Mouse (Mus musculus) liver, embryonic 14.5 days (tissue): ENCODE results near the gene Smarcad1. TPM values are rescaled to one million over a fixed set of nuclear protein-coding genes. Genes with fewer than 3 reads are reported as not detected.

Experiments used
- ATAC-seq: fragments of 200-750 bp; cut with Nextera tagmentation; 2 replicates; pipeline ENCODE4 v1.8.0; 2017; ENCODE audit warnings: moderate number of reproducible peaks, mild to moderate bottlenecking, moderate library complexity; ENCODE audit not compliant: insufficient read depth
- DNase-seq, 3 experiments: peaks; one replicate each; pipeline ENCODE4 v3.0.0-alpha.2; 2012 to 2013; ENCODE audit warnings: low read depth in 3 of 3, low spot score in 3 of 3
- H3K27ac ChIP-seq: fragments of 300-500 bp; sonication (generic); 2 replicates; pipeline ENCODE4 v1.5.1; 2014; ENCODE audit warnings: moderate library complexity, mild to moderate bottlenecking, control low read depth, inconsistent platforms
- H3K27me3 ChIP-seq: fragments of 300-500 bp; sonication (generic); 2 replicates; pipeline ENCODE4 v1.6.1; 2014; ENCODE audit warnings: mild to moderate bottlenecking, low read length, moderate library complexity; ENCODE audit not compliant: control insufficient read depth, insufficient read depth
- H3K36me3 ChIP-seq: fragments of 300-500 bp; sonication (generic); replicated peaks from 2 replicates; pipeline ENCODE4 v1.6.1; 2014; ENCODE audit warnings: low read depth; ENCODE audit not compliant: control insufficient read depth, insufficient read depth
- H3K4me1 ChIP-seq, 2 experiments: fragments of 200-500 bp in 1 of 2; fragments of 300-500 bp in 1 of 2; sonication (generic) in 1 of 2; replicated peaks; 2 replicates each; pipeline ENCODE4 v1.6.1; 2012 to 2014; ENCODE audit warnings: antibody characterized with exemption in 1 of 2, inconsistent platforms in 1 of 2, low read length in 1 of 2; ENCODE audit not compliant: control insufficient read depth in 2 of 2, insufficient read depth in 2 of 2
- H3K4me2 ChIP-seq: fragments of 300-500 bp; sonication (generic); 2 replicates; pipeline ENCODE4 v1.6.1; 2014; ENCODE audit warnings: low read depth, mild to moderate bottlenecking, control low read depth, moderate library complexity
- H3K4me3 ChIP-seq, 2 experiments: fragments of 200-500 bp in 1 of 2; fragments of 300-500 bp in 1 of 2; sonication (generic) in 1 of 2; 2 replicates each; pipeline ENCODE4 v1.5.1; 2012 to 2014; ENCODE audit warnings: low read depth in 2 of 2, low read length in 2 of 2, mild to moderate bottlenecking in 2 of 2, control low read depth in 1 of 2, inconsistent platforms in 1 of 2, moderate library complexity in 1 of 2; ENCODE audit not compliant: insufficient read depth in 1 of 2
- H3K9ac ChIP-seq: fragments of 300-500 bp; sonication (generic); replicated peaks from 2 replicates; pipeline ENCODE4 v1.6.1; 2014; ENCODE audit warnings: mild to moderate bottlenecking, control low read depth, moderate library complexity
- H3K9me3 ChIP-seq: fragments of 300-500 bp; sonication (generic); 2 replicates; pipeline ENCODE4 v1.6.1; 2016; ENCODE audit warnings: low read length, mixed read lengths; ENCODE audit not compliant: control insufficient read depth
- CTCF ChIP-seq: IDR thresholded peaks from 2 replicates; pipeline ENCODE4 v1.5.1; 2016; ENCODE audit warnings: antibody characterized with exemption, low read depth, control low read depth
- EP300 ChIP-seq: IDR thresholded peaks from 2 replicates; pipeline ENCODE4 v1.6.1; 2016; ENCODE audit warnings: antibody characterized with exemption, low read depth
- WGBS: fragments of 180-500 bp; shearing (Covaris S2); extraction: QIAGEN DNeasy Blood & Tissue Kit; methylation state at CpG from one replicate; pipeline ENCODE4 v1.1.7; 2014; ENCODE audit not compliant: insufficient replicate concordance; 5-methylcytosine and 5-hydroxymethylcytosine counted together
- polyA plus RNA-seq, 2 experiments: library from polyadenylated mRNA; depleted of rRNA in 1 of 2; stranded (reverse) in 1 of 2; unstranded in 1 of 2; fragments of >200 nt; fragmentation: Nextera tagmentation in 1 of 2; extraction: Ambion mirVana in 1 of 2; gene quantifications; 2 replicates each; pipeline versions ENCODE4 v1.2.1 to v1.2.3; 2012 to 2014

The Smarcad1 gene
- polyA plus RNA-seq, 2 experiments, result 14.2 to 17.6 TPM

DNA sequence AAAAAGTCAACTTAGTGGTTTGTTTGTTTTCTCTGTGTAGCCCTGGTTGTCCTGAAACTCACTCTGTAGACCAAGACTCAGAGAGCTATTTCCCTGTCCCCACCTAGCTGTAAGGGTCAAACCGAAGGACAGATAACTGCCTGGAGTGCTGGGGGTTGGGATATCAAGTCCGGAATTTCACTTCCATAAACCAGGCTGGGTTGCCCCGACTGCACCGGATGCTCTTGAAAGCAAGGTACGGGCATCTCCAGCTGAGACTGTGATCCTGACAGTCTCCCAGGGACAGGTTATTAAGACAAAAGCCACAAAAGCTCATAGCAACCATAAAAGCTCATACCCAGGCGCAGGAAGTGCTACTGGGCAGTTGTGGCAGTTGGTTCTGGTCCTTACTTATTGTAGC, 19.3 kb upstream of the Smarcad1 start:
- no peak for ATAC-seq
- TF ChIP-seq CTCF (no peak), EP300 (no peak)
- Histone ChIP-seq H3K4me3 (no peak overlapping the region), H3K27me3 (no peaks in the 10 kb centered on the region), H3K27ac (no peak overlapping the region), H3K9me3 (no peaks in the 10 kb centered on the region), H3K4me1 (no peaks in the 10 kb centered on the region), H3K4me2 (no peak overlapping the region), H3K36me3 (no peaks in the 10 kb centered on the region), H3K9ac (no peak overlapping the region)
- DNase-seq, result no peak
- WGBS, result 53% methylated on average over 6 of the region's 6 CpGs

DNA sequence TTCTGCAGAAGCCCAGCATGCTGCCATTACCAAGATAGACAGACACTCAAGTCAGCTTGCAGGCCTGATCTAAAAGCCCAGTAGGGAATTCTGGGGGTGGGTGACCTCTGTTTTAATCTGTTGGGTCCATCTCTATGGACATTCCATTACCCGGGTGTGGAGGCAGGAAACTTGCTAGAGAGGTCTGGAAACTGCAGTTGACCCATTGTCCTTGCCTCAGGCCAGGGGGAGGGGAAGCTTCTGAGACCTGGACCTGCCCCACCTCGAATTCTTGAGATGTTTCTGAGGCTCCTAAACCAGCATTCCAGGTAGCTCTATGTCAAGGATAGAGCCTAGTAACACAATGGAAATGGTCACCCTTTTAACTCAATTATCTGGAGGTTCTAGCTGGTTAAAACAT, 17.7 kb upstream of the Smarcad1 start:
- H3K9ac ChIP-seq, result no peak overlapping the region
- no peak overlapping the region for H3K4me2 ChIP-seq
- H3K9me3 ChIP-seq, result no peaks in the 10 kb centered on the region
- ATAC-seq (no peak), DNase-seq (no peak)
- TF ChIP-seq EP300, result no peak
- no peak for TF ChIP-seq CTCF
- 23% methylated on average over 2 of the region's 2 CpGs for WGBS
- no peaks in the 10 kb centered on the region for H3K36me3 ChIP-seq
- H3K27ac ChIP-seq, result no peak overlapping the region
- no peak overlapping the region for H3K4me3 ChIP-seq
- H3K4me1 ChIP-seq, result no peaks in the 10 kb centered on the region
- no peaks in the 10 kb centered on the region for H3K27me3 ChIP-seq

DNA sequence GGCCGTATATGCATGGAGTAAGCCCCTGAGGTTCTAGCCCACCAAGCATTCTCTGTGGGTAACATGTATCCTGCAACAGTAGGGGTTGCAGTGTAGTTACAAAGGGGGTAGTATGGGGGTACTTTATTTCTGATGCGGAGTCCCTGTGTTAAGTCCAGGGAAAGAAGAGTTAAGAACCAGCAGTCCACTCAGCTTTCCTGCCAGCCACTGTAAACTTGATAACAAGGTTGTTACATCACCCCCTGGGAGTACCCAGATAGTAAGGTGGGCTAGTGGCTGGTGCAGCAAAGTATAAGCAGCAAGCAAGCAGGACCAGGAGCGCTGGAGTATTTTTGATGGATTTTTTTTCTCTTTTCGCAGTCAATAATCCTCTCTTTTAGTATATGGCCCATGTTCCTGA, 17.3 kb upstream of the Smarcad1 start:
- H3K9me3 ChIP-seq, result no peaks in the 10 kb centered on the region
- H3K9ac ChIP-seq, result no peak overlapping the region
- ATAC-seq (no peak), DNase-seq (no peak)
- no peak overlapping the region for H3K4me3 ChIP-seq
- no peak overlapping the region for H3K27ac ChIP-seq
- no peaks in the 10 kb centered on the region for H3K36me3 ChIP-seq
- H3K4me2 ChIP-seq, result no peak overlapping the region
- no peaks in the 10 kb centered on the region for H3K4me1 ChIP-seq
- no peaks in the 10 kb centered on the region for H3K27me3 ChIP-seq
- TF ChIP-seq EP300 (no peak), CTCF (no peak)
- WGBS, result 79% methylated on average over 4 of the region's 4 CpGs

DNA sequence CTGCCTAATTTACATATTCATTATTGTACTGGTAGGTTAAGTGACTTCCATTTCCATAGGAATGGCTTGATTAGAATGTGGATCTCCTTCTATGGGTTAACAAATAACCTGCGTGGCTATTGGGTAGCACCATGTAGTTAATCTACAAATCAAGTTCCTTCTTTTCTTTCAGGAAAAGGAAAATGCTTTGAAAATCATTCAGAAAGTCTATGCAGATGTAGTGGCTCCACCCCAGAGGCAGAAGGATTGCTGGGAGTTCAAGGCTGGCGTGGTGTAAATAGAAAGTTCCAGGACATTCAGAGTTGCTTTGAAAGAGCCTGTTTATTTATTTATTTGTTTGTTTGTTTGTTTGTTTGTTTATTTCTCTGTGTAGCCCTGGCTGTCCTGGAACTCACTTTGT, 7.7 kb upstream of the Smarcad1 start:
- no peaks in the 10 kb centered on the region for H3K36me3 ChIP-seq
- no peaks in the 10 kb centered on the region for H3K9me3 ChIP-seq
- WGBS, result 56% methylated on average over 2 of the region's 2 CpGs
- no peak for ATAC-seq
- H3K27me3 ChIP-seq, result no peaks in the 10 kb centered on the region
- H3K4me2 ChIP-seq, result no peak overlapping the region
- H3K9ac ChIP-seq, result no peak overlapping the region
- H3K4me1 ChIP-seq, result no peaks in the 10 kb centered on the region
- H3K27ac ChIP-seq, result no peak overlapping the region
- H3K4me3 ChIP-seq, result no peak overlapping the region
- TF ChIP-seq EP300 (no peak), CTCF (no peak)
- no peak for DNase-seq

GRCm38 (mm10) chr6:65035469-65035868, 6.9 kb upstream of the Smarcad1 start:
- H3K27me3 ChIP-seq, result no peaks in the 10 kb centered on the region
- H3K36me3 ChIP-seq, result no peaks in the 10 kb centered on the region
- no peaks in the 10 kb centered on the region for H3K4me1 ChIP-seq
- H3K4me3 ChIP-seq, result no peak overlapping the region
- H3K27ac ChIP-seq, result no peak overlapping the region
- ATAC-seq (no peak), DNase-seq (no peak)
- WGBS, result 58% methylated on average over 2 of the region's 2 CpGs
- no peak overlapping the region for H3K4me2 ChIP-seq
- no peak for TF ChIP-seq CTCF
- TF ChIP-seq EP300, result no peak
- no peak overlapping the region for H3K9ac ChIP-seq
- H3K9me3 ChIP-seq, result no peaks in the 10 kb centered on the region
